Mouse (Mus musculus) olfactory bulb, adult 2 months (tissue): ENCODE data around the gene Nol9.

ENCODE experiments used
- CTCF ChIP-seq: fragments of 200-500 bp; IDR thresholded peaks from 2 replicates; pipeline ENCODE4 v1.5.1; 2012; ENCODE audit warnings: low read depth, mild to moderate bottlenecking, low read length, moderate library complexity; ENCODE audit not compliant: insufficient read depth
- POLR2A ChIP-seq: fragments of 200-500 bp; IDR thresholded peaks from 2 replicates; pipeline ENCODE4 v1.6.1; 2012; ENCODE audit warnings: mild to moderate bottlenecking, low read depth, low read length, moderate library complexity; ENCODE audit not compliant: insufficient read depth

GRCm38 (mm10) chr4:152108673-152109072 is 69.6 kb downstream of the Nol9 start:
- TF ChIP-seq CTCF: no peak
- TF ChIP-seq POLR2A: no peak
